Mouse (Mus musculus) frontal cortex, adult (tissue): ENCODE results near the gene Aip.
"Not testable (repeated sequence)": the region's sequence is repeated elsewhere in the genome, so short reads cannot be mapped to it uniquely, and the experiment has no call there.

ENCODE experiments used
- ATAC-seq: cut with Nextera tagmentation; 2 replicates; pipeline ENCODE4 v1.9.2; 2017; ENCODE audit warnings: mild to moderate bottlenecking, moderate library complexity, mixed read lengths; ENCODE audit not compliant: low TSS enrichment

Aip gene

DNA sequence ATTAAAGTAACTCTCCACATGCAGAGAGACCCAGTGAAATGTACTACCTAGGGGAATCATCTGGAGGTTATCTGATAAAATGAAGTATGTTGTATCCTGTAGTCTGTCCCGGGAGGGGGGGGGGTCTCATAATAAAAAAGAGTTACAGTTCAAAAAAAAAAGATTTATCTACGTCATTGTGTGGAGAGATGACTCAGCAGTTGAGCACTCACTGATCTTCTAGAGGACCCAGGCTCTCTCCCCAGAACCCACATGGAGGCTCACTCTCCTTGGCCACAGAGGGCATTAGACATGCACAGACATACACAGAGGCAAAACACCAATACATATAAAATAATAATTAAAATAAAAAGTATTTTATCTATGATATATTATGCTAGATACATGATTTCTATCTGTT, 34.3 kb downstream of the Aip start:
- ATAC-seq: no peak

DNA sequence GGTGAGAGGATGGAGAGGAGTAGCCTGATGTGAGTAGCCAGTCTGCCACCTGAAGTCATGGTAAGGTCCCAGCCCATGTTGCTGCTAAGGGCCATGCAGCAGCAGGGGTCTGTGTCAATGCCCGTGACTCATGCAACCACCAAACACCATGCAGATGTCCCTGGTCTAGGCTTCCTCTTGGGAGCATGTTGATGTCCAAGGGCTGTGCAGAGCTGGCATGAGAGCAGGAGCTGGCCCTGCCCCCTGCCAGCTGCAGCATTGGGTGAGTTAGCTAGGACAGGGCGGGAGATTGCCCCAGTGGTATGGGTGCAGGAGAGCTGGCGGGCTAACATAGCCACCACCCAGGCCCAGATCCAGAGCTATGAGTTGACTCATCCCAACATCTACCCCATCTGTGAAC, 35.2 kb downstream of the Aip start:
- ATAC-seq: no peak

DNA sequence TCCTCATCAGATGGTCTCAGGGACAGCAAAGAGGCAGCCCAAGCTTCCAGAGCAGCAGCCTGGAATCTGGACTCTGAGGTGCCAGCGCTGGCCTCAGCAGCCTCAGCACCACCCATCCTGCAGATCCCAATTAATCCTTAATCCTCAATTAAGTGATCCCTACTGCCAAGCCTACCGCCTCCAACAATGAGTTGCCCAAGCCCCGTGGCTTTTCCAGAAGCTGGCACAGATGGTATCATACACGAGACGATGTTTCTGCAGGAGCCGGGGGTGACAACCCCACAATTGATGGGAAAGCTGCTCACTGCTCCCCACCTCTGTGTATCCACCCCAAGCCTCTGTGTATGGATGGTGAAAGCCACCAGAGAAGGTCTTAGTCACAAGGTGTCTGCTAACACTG, 36.5 kb downstream of the Aip start:
- ATAC-seq: no peak

DNA sequence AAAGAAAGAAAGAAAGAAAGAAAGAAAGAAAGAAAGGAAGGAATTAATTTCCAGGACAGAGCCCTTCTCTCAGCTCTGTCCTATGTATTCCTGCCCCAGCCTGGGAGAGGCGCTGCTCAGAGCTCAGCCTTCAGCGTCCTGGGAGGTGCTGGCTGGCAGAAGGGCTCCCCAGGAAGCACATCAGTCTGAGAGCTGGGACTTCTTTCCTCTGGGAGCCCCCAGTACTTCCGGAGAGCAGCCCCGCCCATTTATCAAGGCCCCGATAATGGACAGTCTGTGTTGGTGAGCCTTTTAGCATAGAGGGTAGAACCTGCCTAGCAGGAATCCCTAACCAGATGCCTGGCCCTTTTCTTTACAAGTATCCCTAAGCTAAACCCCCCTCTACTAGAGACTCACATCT, 37.5 kb downstream of the Aip start:
- no peak for ATAC-seq

DNA sequence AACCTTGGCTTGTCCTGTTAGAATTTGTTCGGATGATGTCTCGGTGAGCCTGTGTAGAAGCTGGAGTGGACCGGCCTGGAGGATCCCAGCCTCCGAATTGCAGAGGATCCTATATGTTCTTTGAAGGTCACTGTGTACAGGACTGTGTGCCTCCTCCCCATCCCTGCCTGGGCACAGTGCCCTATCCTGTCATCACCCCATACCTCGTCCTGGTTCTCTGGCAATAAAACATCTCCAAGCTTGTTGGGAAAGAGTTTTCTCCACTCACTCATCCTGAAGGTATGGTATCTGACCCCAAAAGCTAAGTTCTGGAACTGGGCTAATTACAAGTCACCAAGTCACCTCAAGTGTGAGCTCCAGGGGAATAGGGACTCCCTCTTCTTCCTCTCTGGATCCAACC, 38.6 kb downstream of the Aip start:
- ATAC-seq: no peak

DNA sequence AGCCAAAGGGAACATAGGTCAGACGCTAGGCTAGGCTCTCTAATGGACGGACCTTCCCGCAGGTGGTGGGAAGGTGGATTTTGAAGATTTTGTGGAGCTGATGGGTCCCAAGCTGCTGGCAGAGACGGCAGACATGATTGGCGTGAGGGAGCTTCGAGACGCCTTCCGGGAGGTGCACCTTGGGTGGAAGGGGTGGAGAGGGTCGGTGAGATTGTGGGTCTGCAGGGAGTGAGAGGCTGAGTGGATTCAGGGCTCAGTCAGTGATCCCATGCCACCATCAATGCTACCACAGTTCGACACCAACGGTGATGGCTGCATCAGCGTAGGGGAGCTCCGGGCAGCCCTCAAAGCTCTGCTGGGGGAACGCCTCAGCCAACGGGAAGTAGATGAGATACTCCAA, 39.5 kb downstream of the Aip start:
- ATAC-seq: no peak

DNA sequence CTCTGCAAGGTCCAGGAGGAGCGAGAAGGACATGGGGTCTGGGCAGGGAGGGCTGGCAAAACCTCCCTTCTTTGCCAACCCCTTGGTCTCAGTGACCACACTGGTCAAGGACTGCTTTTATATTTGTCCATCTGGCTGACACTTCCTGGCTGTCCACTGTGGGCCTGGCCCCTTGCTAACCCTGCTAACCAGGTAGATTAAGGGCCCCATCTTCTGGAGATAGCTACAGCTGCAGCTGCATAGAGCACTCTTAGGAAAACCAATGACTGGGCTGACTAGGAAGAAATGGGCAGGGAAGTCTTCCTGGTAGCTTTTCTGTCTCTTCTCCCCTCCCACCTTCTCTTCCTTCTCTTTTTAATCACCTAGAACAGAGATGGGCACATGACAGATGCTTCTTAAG, 40.7 kb downstream of the Aip start:
- no peak for ATAC-seq

DNA sequence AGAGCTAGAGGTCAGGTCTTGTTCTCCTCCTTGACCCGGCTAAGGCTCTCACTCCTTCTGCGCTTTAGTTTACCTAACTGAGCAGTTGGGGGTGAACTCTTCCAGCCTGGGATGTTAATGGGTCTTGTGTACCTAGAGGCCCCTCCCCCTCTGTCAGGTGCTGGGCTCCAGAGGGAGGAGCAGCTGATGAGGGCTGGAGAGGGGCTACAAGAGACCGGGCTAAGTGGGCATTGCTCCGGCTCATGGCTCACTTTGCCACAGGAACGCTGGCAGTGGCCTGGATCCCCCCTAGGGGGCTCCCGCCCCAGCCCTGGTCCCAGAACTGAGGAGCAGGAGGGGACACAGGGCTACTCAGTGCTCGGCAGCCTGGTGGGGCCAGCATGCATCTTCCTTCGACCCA, 41.8 kb downstream of the Aip start:
- no peak for ATAC-seq

DNA sequence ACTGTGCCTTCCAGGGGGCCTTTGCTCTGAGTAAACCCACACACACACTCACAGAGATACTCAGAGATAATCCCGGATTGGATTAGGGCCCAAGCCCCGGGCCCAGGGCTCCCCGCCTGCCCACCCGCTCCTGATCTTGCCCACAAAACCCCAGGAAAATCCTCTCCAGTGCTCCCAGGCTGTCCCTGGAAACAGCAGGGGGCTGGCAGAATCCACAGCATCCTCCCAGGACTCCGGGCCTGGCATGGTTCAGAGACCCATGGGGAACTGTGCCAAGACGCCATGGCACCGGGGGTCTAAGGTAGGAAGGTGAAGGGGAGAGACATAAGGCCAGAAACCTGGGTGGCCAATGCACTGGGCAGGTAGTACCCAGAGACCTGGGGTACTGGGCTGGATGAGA, 42.3 kb downstream of the Aip start:
- ATAC-seq: no peak

DNA sequence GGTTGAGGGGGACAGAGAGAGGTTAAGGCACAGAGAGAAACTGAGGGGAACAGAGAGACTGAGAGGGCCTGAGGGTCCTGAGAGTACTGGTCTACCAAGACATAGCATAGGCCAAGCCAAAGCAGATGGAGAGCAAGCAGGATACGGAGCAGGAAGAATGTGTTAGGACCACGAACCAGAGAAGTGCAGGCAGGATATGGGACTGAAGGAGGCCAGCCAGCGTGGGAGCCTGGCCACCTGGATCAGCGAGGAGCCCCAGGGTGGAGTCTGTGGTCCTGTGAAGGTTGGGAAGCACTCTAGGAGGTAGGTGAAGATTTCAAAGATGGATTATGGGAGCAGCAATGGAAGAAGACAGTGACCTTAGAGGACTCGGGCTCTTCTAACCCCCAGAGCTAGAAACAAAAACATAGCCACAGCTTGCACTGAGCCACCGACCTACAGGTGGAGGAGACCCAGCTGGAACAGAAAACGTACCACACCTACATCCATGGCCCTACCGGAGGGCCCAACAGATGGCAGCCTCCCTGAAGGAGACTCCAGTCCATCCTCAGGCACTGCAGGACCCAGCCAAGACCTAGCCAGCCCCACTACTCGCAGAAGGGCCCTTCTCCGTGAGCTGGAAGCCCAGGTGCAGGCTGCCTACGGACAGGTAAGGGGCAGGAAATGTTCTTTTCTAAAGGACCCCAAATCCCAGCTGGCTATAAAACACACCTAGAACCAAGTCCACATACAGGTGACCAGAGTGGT, 43.3 kb downstream of the Aip start:
- no peak for ATAC-seq

DNA sequence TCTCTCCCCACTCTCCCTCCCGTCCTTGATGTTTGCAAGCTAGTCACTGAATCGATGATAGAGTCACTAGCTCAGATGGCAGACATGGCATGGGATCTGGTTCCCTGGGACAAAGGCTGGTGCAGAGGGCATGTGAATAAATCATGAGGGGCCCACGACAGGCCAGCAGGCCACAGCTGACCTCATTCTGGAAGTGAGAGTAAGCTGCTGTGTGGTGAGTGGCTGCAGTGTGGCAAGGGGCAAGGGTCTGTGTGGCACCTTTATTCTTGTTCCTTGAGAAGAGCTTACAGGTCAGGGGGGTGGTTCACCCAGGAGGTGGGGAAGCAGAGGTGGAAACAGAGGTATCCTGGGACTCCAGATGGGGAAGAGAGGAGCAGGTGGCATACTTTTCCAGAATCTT, 44.3 kb downstream of the Aip start, which contains the start of gene Cabp2:
Cabp2 (plus strand) TSS at position 185 of the 400 bp plus-strand sequence.
- ATAC-seq: no peak

DNA sequence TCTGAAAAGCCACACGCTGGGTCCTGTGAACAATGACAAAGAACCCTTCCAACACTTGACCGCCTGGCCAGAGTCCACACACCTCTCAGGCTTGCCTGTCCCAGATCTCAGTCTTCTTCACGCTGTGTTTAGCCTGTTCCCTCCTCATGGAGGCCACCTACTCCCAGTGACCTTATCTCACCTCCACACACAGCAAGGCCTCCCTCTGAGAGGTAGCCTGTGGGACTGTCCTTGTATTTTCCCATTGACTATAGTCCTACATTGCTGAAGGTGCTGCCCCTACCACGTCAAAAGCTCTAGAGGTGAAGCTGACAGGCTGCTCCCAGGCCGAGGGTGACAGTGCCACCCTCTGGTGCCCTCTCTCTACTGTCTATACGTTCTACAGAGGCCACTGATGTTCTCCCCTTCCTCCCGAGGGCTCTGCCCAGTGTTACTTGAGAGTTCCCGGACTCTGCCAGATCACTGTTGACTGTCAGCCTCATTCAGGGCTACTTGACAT, 45.1 kb downstream of the Aip start:
- ATAC-seq: no peak

DNA sequence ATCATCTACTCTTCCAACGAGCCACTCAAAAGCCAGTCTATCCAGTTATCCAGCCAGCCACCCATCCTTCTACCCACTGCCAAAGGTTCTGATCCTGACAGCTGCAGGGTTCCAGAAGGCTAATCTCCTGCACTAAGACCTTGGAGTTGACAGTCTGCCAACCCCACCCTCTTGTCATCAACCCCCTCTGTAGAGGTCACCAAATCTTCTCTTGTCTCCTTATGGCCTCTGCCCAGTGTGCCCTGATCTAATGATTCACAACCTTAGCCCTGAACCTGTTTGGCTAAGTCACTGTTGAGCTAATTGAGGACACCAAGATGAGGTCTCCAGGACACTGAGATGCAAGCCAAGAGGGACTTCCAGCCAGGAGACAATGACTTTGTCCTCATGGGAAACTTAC, 46.1 kb downstream of the Aip start:
- ATAC-seq: no peak

DNA sequence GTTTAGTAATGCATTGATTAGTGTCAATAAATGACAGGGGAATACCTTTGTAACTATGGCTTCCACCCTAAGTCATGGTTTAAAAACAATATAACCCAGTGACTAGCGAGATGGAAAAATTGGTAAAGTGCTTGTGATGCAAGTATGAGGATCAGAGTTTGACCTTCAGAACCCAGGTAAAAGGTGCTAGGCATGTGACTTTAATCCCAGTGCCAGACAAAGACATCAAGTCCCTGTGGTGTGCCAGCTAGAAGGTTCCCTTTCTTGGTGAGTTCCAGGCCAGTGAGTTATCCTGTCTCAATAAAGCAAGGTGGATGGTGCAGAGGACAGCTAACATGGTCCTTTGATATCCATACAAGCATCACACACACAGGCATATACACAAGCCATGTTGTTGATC, 50.1 kb downstream of the Aip start:
- no peak for ATAC-seq

DNA sequence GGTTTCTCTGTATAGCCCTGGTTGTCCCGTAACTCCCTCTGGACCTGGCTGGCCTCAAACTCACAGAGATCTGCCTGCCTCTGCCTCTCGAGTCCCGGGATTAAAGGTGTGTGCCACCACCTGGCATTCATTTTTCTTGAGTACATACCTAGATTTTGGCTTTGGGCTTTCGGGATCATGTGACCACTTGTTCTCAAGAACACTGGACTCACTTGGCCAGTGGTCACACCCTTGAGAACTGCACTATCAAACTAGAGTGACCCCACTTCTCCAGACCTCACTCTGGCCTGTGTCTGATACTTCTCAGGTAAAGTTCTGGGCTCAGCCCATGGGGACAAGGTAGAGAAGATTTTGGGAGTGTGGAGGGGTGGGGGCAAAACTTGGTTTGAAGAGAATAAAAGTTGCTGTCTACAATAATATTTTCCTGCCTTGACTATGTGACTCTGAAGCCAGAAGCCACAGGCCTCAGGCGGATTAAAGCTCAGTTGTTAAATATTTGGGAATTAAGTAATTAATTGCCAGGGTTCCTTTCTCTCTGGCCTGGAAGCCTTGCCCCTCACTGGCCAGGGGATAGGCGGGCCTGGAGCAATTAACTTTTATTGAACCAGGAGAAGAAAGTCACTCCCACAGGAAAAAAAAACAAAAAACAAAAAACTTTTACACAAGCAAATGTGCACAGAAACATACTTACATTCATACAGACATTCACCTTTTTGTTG, 52.8 kb downstream of the Aip start:
- no peak for ATAC-seq

DNA sequence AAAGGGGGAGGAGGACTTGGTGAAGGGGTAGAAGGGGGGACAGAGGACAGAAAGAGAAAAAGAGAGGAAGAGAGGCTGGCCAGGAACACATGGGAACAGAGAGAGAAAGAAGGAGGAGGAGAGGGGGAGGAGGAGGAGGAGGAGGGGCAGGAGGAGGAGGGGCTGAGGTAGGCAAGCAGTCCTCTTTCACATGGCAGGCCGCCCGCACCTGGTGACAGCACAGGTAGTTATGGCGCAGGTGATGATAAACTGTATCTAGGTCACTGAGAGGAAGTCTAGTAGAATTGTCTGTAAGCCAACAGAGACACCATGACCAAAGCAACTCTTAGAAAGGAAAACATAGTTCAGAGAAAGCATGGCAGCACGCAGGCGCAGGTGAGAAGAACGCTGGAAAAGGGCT, 54.3 kb downstream of the Aip start:
- ATAC-seq: no peak

DNA sequence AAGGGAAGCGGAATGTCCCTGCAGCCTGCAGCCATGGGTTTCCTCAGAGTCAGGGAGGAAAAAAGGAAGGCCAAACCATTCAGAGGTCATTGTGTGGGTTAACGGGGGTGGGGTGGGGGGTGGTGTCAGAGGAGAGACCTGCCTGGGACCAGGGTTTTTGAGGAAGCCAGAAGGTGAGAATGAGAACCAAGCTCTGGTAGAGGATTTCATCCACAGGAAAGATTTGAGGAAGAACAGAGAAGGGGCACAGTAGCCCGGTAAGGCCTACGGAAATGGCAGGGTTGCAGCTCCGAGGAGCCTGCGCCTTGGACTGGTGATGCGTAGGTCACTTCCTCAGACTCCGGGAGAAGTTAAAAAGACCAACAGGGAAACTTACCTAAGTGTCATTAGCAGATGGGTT, 54.9 kb downstream of the Aip start:
- ATAC-seq: no peak

DNA sequence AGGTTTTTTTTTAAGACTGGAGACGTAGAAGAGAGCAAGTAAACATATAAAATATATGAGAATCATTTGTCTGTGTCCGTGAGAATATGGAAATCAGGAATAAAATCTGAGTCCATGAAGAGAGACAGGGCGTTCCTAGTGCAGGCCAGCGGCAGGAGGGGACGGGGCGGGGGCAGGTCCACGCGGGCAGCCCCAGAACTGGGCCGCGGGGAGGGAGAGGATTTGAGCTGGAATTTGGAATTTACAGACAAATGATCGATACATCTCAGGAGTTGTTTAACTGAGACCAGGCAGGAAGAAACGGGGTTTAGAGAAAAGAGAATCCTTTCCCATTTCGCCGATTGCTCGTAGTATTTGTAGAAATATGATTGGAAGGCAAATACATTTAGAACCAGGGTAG, 55.3 kb downstream of the Aip start:
- no peak for ATAC-seq

DNA sequence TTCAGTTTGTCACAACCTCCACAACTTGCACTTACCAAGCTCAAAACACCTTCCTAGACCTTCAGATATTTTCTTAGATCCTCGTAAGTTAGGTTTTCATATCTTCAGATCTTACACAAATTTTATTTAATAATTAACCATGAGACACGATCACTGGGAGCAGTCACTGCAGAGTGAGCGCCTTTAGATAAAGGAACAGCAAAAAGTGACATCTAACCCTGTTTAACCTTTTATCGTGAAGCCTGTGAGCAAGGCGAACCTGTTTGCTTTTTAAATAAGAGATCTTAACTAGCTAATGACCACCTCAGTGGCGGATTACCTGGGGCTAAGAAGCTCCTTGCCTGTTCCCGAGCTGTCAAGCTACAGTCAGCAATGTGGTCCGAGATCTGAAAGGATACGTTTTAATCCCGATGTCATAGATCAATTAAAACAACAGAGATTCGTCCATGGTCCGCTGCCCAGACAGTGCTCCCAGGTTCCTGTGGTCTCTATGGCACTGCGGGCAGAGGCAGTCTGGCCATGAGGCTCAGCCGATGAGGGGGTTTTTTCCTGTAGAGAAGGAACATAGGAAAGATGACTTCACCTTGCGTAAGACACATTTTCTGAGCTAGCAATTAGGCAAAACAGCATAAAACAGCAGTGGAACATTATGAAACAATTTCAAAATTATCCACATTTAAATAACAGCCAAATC, 56.8 kb downstream of the Aip start:
- ATAC-seq: no peak

DNA sequence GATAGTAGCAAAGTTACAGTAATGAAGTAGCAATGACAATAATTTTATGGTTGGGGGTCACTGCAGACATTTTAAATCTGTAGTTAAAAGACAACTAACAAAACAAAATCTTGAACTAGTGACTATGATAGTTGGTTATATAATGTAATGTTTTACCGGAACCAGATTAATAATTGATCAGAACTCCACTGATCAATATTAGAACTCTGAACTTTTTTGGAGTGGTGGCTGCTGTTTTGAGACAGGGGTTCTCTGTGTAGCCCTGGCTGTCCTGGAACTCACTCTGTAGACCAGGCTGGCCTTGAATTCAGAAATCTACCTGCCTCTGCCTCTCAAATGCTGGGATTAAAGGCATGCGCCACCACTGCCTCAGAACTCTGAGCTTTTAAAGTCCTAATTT, 57.4 kb downstream of the Aip start:
- ATAC-seq: not testable (repeated sequence)

DNA sequence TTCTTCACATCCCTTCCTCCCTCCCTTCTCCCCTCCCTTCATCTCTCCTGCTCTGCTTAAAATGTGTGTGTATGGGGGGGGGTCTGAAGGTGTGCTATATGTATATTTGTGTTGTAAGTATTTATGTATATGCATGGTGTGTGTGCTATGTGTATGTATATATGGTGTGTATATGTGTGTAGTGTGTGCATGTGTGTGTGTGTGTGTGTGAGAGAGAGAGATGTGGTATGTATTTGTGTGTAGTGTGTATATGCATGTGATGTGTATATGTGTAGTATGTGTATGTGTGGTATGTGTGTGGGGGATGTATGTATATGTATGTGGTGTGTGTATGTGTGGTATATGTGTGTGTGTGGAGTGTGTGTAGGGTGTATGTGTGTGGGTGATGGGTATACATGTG, 58.8 kb downstream of the Aip start:
- ATAC-seq: no peak

DNA sequence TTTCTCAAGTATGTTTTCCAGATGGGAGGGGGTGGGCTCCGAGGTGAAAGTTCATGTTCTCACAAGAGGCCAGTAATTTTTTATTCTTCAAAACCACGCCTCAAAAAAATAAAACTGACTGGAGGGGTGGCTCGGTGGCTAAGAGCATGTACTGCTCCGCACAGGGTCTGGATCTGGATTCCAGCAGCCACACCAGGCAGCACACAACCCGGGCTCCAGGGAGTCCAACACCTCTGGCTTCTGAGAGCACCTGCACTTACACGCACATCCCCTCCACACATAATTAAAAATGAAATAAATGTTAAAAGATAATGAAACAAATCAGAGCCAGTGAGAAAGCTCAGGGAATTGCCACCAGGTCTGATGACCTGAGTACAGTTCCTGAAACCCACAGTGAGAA, 59.4 kb downstream of the Aip start:
- ATAC-seq: no peak

DNA sequence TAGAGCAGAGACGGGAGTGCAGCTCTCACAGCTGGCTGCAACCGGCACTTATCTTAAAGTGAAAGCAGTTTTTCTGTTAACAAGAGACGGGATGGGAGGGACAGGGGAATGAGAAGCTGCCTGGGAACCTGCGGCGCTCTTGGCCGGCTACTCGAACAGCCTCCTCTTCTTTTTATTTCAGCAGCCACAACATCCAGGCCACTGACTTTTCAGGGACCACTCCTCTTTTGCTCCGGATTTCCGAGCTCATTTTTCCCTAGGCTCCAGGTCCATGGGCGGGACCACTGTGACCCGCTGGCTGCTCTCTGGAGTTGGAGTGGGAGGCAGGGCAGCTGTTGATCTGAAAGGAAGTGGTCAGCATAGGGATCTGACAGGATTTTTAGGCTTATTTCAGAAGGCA, 61.2 kb downstream of the Aip start:
- ATAC-seq: not testable (repeated sequence)
